Mouse (Mus musculus) heart, embryonic 15.5 days (tissue): ENCODE data around the gene Usp3. TPM values are rescaled to one million over a fixed set of nuclear protein-coding genes. Genes with fewer than 3 reads are reported as not detected.

ENCODE experiments used
- ATAC-seq: fragments of 200-750 bp; cut with Nextera tagmentation; replicated peaks from 2 replicates; pipeline ENCODE4 v1.8.0; 2017; ENCODE audit warnings: low read depth, moderate TSS enrichment; ENCODE audit not compliant: insufficient number of reproducible peaks, insufficient read depth, low FRiP score
- H3K27ac ChIP-seq: fragments of 300-500 bp; sonication (generic); 2 replicates; pipeline ENCODE4 v1.5.1; 2015; ENCODE audit warnings: mild to moderate bottlenecking, inconsistent platforms
- H3K27me3 ChIP-seq: fragments of 300-500 bp; sonication (generic); 2 replicates; pipeline ENCODE4 v1.6.1; 2015; ENCODE audit warnings: inconsistent platforms
- H3K36me3 ChIP-seq: fragments of 300-500 bp; sonication (generic); 2 replicates; pipeline ENCODE4 v1.6.1; 2015; ENCODE audit warnings: mild to moderate bottlenecking, inconsistent platforms
- H3K4me1 ChIP-seq: fragments of 300-500 bp; sonication (generic); replicated peaks from 2 replicates; pipeline ENCODE4 v1.6.1; 2015; ENCODE audit warnings: inconsistent platforms
- H3K4me2 ChIP-seq: fragments of 300-500 bp; sonication (generic); 2 replicates; pipeline ENCODE4 v1.6.1; 2015; ENCODE audit warnings: inconsistent platforms, mild to moderate bottlenecking, moderate library complexity
- H3K4me3 ChIP-seq: fragments of 300-500 bp; sonication (generic); 2 replicates; pipeline ENCODE4 v1.5.1; 2015; ENCODE audit warnings: mild to moderate bottlenecking, inconsistent platforms
- H3K9ac ChIP-seq: fragments of 300-500 bp; sonication (generic); 2 replicates; pipeline ENCODE4 v1.6.1; 2015; ENCODE audit warnings: mild to moderate bottlenecking, inconsistent platforms
- H3K9me3 ChIP-seq: fragments of 300-500 bp; sonication (generic); replicated peaks from 2 replicates; pipeline ENCODE4 v1.6.1; 2016; ENCODE audit warnings: inconsistent platforms
- WGBS: fragments of 180-500 bp; shearing (Covaris S2); methylation state at CpG from one replicate; pipeline ENCODE4 v1.1.7; 2015; ENCODE audit warnings: mixed read lengths; 5-methylcytosine and 5-hydroxymethylcytosine counted together
- polyA plus RNA-seq: library from polyadenylated mRNA; unstranded; fragments of >200 nt; fragmentation: Nextera tagmentation; extraction: Ambion mirVana; gene quantifications from 2 replicates; pipeline ENCODE4 v1.2.1, GENCODE M21; 2015

Usp3 gene
- polyA plus RNA-seq, 1 experiment from 2014 or later = 30.5 TPM

GRCm38 (mm10) chr9:66617812-66618211 is 24.9 kb upstream of the Usp3 start:
- peaks cover 21% of the 10 kb centered on the region for H3K4me1 ChIP-seq
- no peaks in the 10 kb centered on the region for H3K27me3 ChIP-seq
- ATAC-seq = no peak
- H3K4me2 ChIP-seq = no peak overlapping the region
- no peaks in the 10 kb centered on the region for H3K36me3 ChIP-seq
- H3K4me3 ChIP-seq = no peak overlapping the region
- H3K27ac ChIP-seq = no peak overlapping the region
- no peak overlapping the region for H3K9ac ChIP-seq
- H3K9me3 ChIP-seq = no peaks in the 10 kb centered on the region
- 92% methylated on average over 2 of the region's 2 CpGs for WGBS

GRCm38 (mm10) chr9:66616858-66617257 is 23.9 kb upstream of the Usp3 start:
- H3K27me3 ChIP-seq = no peaks in the 10 kb centered on the region
- H3K9ac ChIP-seq = no peak overlapping the region
- WGBS = 45% methylated on average over 4 of the region's 4 CpGs
- H3K4me2 ChIP-seq = no peak overlapping the region
- no peak overlapping the region for H3K4me3 ChIP-seq
- H3K9me3 ChIP-seq = no peaks in the 10 kb centered on the region
- H3K27ac ChIP-seq = no peak overlapping the region
- no peak for ATAC-seq
- H3K4me1 ChIP-seq = peaks cover 22% of the 10 kb centered on the region
- no peaks in the 10 kb centered on the region for H3K36me3 ChIP-seq

DNA sequence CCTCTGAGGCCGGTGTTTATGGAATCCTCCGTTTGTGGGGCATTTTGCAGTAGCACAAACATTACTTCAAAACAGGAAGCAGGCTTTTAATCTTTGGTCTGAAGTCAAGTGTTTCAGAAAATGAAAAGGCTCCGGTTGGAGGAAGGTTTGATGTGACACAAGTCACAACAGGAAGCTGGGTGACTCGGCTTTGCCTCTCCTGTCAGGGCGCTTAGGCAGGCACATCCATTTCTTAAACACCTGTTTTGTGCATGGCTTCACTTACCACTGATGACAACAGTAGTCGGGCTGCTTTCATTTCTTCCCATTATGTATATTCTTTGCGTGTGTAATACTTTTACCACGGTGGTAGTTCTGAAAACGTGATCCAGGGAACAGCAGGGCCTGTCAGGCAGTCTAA is 22.2 kb upstream of the Usp3 start:
- 54% methylated on average over 9 of the region's 9 CpGs for WGBS
- Histone ChIP-seq H3K27me3 (no peaks in the 10 kb centered on the region), H3K9ac (no peak overlapping the region), H3K9me3 (no peaks in the 10 kb centered on the region), H3K4me3 (no peak overlapping the region), H3K36me3 (no peaks in the 10 kb centered on the region), H3K4me2 (no peak overlapping the region), H3K4me1 (peaks cover 14% of the 10 kb centered on the region), H3K27ac (no peak overlapping the region)
- no peak for ATAC-seq

- 81% methylated on average over 7 of the region's 7 CpGs for WGBS
- H3K9me3 ChIP-seq = no peaks in the 10 kb centered on the region
- no peak overlapping the region for H3K4me3 ChIP-seq
- no peaks in the 10 kb centered on the region for H3K36me3 ChIP-seq
- ATAC-seq = no peak
- no peak overlapping the region for H3K27ac ChIP-seq
- no peak overlapping the region for H3K4me2 ChIP-seq
- H3K27me3 ChIP-seq = no peaks in the 10 kb centered on the region
- peaks cover 8% of the 10 kb centered on the region for H3K4me1 ChIP-seq
- H3K9ac ChIP-seq = no peak overlapping the region
Observed at GRCm38 (mm10) chr9:66614547-66614946, 21.6 kb upstream of the Usp3 start.

DNA sequence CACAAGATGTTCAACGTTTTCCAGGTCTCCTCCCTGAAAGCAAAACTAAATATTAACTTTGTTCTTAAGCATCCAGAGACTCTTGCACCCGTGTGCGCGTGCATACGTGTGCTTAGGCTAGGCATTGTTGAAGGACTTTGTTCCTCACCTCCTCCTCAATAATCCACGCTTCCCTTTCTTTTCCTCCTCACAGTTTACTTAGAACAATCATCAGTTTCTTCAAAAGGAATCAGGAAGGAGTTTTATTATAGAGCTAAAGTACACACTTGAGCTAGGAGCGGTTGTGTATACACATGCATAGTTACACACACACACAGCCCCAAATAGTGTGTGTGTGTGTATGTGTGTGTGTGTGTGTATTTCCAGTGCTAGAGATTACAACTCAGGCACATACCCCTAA is 20.7 kb upstream of the Usp3 start:
- H3K27me3 ChIP-seq = no peaks in the 10 kb centered on the region
- 81% methylated on average over 7 of the region's 7 CpGs for WGBS
- H3K36me3 ChIP-seq = no peaks in the 10 kb centered on the region
- H3K4me2 ChIP-seq = no peak overlapping the region
- no peak for ATAC-seq
- no peaks in the 10 kb centered on the region for H3K9me3 ChIP-seq
- no peak overlapping the region for H3K4me3 ChIP-seq
- H3K4me1 ChIP-seq = peaks cover 6% of the 10 kb centered on the region
- H3K9ac ChIP-seq = no peak overlapping the region
- no peak overlapping the region for H3K27ac ChIP-seq

DNA sequence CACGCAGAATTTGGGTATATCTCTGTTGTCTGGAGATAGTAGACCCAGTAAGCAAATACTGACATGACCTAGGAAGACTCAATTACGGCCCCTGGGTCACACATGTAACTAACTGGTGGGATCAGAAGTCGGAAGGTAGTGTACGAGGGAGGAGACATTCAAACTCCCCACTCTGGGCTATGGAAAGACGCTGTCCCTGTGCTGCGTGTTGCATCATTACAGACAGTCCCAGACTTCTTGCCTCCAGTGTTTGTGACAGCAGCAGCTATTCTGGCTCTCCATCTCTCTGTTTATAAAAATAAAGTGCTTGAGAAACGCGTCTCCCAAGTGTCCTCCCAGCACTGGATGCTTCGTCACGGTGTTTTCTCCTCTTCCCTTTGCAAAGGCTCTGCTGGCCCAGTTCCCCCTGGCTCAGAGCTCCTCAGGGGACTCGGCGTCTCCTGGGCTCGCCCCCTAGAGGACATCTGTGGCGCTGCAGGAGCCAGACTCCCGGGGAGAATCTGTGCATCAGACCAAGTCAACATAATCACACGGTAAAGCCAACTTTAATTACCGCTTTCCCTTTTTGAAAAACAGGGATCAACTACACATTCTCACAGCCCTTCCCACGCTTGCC is 18.6 kb upstream of the Usp3 start:
- no peak overlapping the region for H3K27ac ChIP-seq
- 0 out of 2 replicates have a peak overlapping the region, but pooled peaks have one; percentile 23 for H3K9ac ChIP-seq
- 17% methylated on average over 18 of the region's 18 CpGs for WGBS
- H3K4me2 ChIP-seq = peak overlapping the region; percentile 58
- H3K4me1 ChIP-seq = peaks cover 6% of the 10 kb centered on the region
- no peak; the same call in 1 of the 2 replicates for ATAC-seq
- no peaks in the 10 kb centered on the region for H3K36me3 ChIP-seq
- H3K27me3 ChIP-seq = no peaks in the 10 kb centered on the region
- H3K9me3 ChIP-seq = no peaks in the 10 kb centered on the region
- peak overlapping the region; percentile 25 for H3K4me3 ChIP-seq

- ATAC-seq = no peak
- no peak overlapping the region for H3K27ac ChIP-seq
- WGBS = 74% methylated on average over 5 of the region's 5 CpGs
- H3K4me3 ChIP-seq = no peak overlapping the region
- H3K4me2 ChIP-seq = no peak overlapping the region
- no peaks in the 10 kb centered on the region for H3K9me3 ChIP-seq
- peaks cover 13% of the 10 kb centered on the region for H3K4me1 ChIP-seq
- no peak overlapping the region for H3K9ac ChIP-seq
- no peaks in the 10 kb centered on the region for H3K36me3 ChIP-seq
- H3K27me3 ChIP-seq = no peaks in the 10 kb centered on the region
Observed at GRCm38 (mm10) chr9:66608817-66609345, 15.9 kb upstream of the Usp3 start.

DNA sequence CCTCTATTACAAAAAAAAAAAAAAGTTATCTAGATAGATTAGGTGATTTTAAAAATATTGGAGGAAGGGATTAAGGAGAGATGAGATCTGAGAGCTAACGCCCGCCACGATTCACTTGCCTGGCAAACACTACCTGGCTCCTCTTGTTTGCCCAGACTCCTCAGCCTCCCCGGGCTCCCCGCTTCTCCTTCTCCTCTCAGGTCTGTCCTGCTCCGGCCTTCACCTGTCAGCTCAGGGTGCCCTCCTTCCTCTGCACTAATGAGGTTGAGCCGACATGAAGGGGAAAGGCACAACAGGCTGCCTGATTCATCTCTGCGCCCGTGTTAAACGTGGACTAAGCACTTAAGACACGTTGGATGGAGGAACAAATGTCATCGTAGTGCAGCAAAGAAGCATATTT is 13.9 kb upstream of the Usp3 start:
- WGBS = 65% methylated on average over 12 of the region's 12 CpGs
- no peak overlapping the region; the same call in 1 of the 2 replicates for H3K4me2 ChIP-seq
- no peak overlapping the region for H3K27ac ChIP-seq
- H3K27me3 ChIP-seq = no peaks in the 10 kb centered on the region
- no peak for ATAC-seq
- no peak overlapping the region for H3K9ac ChIP-seq
- no peaks in the 10 kb centered on the region for H3K36me3 ChIP-seq
- no peaks in the 10 kb centered on the region for H3K9me3 ChIP-seq
- H3K4me1 ChIP-seq = peaks cover 11% of the 10 kb centered on the region
- no peak overlapping the region for H3K4me3 ChIP-seq

DNA sequence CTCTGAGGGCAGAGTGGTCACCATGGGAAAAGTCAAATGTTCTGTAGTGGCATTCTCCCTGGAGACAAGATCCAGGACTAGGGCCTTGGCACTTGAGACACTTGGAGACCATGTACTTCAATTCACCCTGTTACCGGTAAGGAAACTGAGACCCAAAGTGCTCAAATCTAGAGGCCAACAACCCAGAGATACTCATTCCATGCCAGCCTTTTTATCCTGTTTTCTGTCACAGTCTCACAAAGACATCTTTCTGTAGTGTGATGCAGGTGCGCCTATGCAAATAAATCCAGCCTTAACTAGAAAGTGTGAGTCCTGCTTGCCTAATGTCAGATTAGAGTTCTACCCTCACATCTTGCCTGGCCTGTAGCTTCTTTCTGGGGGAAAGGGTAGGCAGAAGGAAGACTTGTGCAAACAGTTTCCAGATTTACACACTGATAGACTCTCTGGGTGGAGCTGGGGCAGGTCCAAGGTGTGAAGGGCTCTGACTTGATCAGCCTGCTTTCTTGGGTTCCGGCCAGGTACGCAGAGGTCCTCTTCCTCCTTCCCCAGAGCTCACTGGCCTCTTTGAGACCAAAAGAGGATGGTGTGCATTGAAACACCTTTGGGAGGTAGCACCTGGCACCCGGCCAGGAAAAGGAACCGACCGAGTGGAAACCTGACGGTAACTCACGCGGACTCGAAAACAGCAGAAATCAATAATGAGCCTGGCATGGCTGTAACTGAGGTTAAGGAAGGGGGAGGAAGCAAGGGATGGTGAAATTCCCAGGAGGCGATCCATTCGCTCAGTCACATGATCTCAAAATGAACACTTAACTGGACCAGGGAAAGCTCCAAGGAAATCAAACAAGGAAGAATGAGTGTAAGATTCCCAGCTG is 13.2 kb upstream of the Usp3 start:
- WGBS = 72% methylated on average over 13 of the region's 13 CpGs

DNA sequence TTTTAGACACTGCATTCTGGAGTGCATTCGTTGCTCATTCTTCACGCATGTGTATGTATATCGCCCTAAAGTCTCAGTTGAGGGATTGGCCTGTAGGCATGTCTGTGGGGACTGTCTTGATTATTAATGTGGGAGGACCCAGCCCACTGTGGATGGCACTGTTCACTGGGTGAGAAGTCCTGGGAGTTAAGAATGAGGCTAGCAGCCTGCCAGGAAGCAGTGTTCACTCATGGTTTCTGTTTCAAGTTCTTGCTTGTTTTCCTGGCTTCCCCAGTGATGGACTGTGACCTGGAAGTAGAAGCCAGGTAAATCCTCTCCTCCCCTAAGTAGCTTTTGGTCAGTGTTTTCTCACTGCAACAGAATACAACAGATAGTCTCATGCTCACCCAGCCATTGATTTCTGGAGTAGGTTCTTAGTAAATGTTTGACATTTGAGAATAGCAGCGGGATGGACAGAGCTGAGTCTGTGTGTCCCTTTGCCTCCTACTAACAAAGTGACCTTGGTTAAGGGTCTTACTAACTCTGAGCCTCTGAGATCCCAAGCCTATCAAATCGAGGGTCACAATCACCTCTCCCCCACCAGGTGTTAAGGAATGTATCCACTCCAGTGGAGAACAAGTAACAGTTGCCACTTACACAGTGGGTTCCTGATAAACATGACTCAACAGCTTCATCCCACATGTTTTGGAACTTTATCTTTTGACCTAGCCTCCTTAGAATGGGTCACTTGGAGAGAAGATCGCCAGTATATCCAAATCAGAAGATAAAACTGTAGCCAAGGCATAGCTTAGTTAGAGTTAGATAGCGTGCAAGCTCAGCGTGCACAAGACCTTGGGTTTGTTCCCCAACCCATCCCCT is 11.6 kb upstream of the Usp3 start:
- Histone ChIP-seq H3K9ac (no peak overlapping the region), H3K4me3 (no peak overlapping the region), H3K27me3 (no peaks in the 10 kb centered on the region), H3K9me3 (no peaks in the 10 kb centered on the region), H3K4me1 (peaks cover 9% of the 10 kb centered on the region), H3K27ac (no peak overlapping the region), H3K4me2 (no peak overlapping the region), H3K36me3 (no peaks in the 10 kb centered on the region)
- ATAC-seq = no peak
- 66% methylated on average over 8 of the region's 8 CpGs for WGBS

More for the DNA sequence above, 13.2 kb upstream of the Usp3 start:
- no peak overlapping the region; the same call in 1 of the 2 replicates for H3K4me2 ChIP-seq
- no peak overlapping the region for H3K9ac ChIP-seq
- H3K4me1 ChIP-seq = peaks cover 7% of the 10 kb centered on the region; the same call in 1 of the 2 replicates
- H3K4me3 ChIP-seq = no peak overlapping the region
- ATAC-seq = no peak
- no peak overlapping the region for H3K27ac ChIP-seq
- no peaks in the 10 kb centered on the region for H3K9me3 ChIP-seq
- no peaks in the 10 kb centered on the region for H3K27me3 ChIP-seq
- no peaks in the 10 kb centered on the region for H3K36me3 ChIP-seq

- Histone ChIP-seq H3K9ac (no peak overlapping the region), H3K4me3 (no peak overlapping the region), H3K27ac (no peak overlapping the region), H3K36me3 (no peaks in the 10 kb centered on the region), H3K27me3 (no peaks in the 10 kb centered on the region), H3K4me1 (peaks cover 10% of the 10 kb centered on the region), H3K9me3 (no peaks in the 10 kb centered on the region), H3K4me2 (no peak overlapping the region)
- ATAC-seq = no peak
- WGBS = 89% methylated on average over 1 of the region's 1 CpGs
Observed at GRCm38 (mm10) chr9:66603907-66604306, 11.0 kb upstream of the Usp3 start.
